Mouse (Mus musculus): ENCODE data around the gene Slc7a15.
"Not testable (repeated sequence)": the region's sequence is repeated elsewhere in the genome, so short reads cannot be mapped to it uniquely, and the experiment has no call there.

Slc7a15 gene

DNA sequence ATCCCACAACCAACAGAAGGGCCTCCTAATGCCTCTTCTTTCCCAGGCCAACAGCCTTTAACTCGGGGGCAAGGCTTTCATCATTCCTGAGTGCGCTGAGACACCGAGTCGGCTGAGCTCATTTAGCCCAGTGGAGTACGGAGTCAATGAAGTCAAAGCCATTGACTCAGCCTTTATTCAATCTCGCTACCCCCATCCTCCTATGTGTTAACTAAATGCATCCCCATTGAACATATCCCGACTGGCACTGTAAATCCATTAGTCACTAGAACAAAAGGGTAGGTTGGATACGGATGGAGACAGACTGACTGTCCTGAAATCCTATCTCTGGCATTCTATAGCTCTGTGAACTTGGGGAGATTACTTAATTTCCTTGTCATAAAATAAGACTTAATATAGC is 36.7 kb downstream of the Slc7a15 start:
- DNase-seq (ENCODE audit: low read depth, low spot score) = not testable (repeated sequence)

DNA sequence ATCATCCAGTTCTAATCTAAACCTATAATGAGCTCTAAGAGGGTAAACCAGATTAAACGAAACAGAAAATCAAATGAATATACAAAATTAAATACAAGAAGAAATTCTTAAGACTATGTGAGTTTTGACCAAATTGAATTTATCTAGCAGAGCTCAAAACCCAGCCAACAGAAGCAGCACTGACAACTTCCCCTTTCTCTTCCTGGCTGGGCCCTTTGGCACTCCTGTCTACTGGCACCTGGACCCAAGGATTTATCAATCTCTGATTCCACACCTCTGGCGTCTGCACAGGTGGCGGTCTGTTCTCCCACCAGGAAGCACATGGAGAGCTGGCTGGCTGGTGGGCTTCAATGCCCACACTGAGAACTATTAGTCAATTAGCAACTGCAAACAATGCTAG is 39.0 kb downstream of the Slc7a15 start:
- DNase-seq (ENCODE audit: low read depth, low spot score) = not testable (repeated sequence)

DNA sequence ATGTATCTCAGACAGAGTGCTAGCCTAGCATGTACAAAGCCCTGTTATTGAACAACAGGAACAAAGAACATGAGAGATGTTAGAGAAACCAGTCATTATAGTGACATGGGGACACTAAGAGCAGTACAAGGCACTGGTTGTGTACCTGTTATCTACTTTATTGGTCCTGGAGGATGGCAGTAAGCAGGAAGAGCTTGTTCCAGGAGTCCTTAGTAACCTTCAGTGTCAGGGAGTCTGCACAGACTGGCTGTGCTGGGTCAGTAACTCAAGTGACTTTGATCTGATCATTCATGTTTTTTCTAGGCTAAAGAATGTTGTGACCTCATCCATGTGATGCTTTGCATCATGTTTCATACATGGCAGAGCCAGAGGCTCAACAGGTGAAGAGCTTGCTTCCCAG is 42.7 kb downstream of the Slc7a15 start:
- DNase-seq (ENCODE audit: low read depth, low spot score) = no peak

DNA sequence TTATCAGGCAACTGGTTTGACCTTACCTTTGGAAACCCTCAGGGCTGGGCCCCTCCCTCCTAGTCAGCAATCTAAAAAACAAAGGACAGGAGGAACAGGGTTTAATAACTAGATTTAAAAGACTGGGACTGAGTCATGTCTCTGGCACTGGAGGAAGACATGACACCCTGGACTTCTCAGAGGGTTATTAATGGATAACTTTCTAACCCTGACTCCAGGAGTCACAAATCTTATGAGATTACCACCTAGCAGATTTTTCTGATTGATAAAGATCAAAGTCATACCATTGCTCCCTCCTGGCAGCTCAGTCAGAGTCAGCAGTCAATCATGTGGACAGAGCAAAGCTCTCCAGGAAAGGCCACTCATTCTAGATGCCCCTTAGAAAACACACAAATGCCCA is 43.4 kb downstream of the Slc7a15 start:
- DNase-seq (ENCODE audit: low read depth, low spot score) = no peak

DNA sequence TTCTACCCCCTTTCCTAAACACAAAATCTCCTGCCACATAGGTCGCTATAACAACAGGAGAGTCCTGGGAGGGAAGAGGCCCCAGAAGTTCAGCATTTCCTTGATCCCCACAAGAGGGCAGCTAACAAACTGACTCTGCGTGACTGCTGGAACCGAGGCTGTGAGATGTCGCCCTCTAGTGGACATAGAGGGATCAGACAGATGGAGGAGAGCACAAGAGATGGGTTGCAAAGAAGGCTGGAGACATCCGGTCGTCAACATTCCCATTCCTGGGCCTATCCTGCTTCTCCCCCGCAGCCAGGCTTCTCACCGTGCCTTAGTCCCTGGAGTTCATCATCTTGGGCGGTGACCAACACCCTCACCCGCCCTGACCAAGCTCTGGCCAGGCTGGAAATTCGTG is 51.5 kb downstream of the Slc7a15 start:
- DNase-seq (ENCODE audit: low read depth, low spot score) = peak; percentile 71

DNA sequence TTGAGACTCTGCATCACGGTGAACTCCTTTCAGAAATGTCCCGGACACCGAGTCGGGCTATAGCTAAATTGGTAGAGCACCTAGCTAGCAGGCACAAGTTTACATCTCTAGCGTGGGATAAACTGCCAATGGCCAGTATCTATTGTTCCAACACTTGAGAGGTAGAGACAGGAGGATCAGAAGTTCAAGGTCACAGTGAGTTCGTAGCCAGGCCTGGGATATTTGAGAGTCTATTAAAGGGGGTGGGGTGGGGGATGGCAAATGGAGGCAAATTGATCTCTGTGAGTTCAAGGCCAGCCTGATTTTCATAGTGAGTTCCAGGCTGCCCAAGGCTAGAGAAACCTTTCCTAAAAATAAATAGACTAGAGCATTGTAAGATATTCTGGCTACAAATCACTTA is 52.1 kb downstream of the Slc7a15 start:
- DNase-seq (ENCODE audit: low read depth, low spot score) = no peak

DNA sequence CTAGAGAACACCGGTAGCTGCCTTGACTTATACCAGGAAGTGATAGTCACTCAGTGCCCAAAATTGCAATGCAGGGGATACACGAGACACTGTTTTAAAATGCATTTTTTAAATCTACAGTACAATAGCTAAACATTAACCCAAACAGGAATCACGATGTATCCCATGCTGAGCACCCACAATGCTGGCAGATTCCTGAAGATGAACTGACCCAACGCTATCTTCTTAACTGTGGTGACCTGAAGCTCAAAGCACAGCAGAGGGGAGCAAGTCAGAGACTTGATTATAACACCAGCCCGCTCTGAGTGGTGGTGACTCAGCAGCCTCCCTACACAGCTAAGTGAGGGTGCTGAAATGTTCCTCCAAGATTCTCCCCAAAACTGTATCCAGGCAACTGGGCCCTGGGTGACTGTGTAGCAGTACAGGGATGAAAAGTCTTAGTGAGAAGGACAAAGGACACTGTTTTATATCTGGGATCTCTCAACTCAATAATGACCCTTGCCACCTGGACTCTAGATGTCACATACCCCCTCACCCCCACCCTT is 53.7 kb downstream of the Slc7a15 start:
- no peak for DNase-seq (ENCODE audit: low read depth, low spot score)

DNA sequence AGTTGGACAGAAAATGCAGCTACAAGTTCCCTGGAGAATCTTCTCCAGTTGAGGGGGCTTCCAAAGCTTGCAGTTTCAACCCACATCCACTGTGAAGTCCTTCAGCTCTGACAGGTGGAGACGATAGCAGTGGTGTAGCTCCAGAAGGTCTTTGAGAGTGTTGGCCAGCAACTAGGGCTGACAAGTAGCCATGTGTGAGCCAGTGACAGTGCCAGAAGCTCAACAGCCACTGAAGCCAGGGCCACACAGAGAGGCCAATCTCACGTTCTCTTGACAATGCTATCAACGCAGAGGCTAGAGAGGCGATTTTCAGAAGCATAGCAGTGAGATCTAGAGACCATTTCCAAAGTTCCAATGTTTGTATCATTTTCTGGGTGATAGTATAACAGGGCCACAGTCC is 56.5 kb downstream of the Slc7a15 start:
- DNase-seq (ENCODE audit: low read depth, low spot score) = no peak

DNA sequence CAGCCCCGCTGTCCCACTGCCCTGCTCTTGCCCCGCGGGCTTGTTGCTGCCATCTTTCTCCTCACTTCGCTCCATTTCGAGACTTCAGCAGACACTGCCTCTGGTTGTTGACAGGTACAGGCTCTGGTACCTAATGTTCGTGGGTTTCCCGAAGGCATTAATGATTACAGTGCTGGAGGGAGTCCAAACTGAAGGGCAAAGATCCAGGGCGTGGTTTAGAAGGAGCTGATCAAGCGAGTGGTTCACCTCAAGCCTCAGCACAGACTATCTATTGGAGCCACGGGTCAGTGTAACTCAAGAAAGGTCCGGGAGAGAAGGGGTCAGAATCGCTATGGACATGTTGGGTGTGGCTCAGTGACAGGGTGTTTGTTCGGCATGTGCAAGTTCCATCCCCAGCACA is 59.4 kb downstream of the Slc7a15 start:
- DNase-seq (ENCODE audit: low read depth, low spot score) = no peak

DNA sequence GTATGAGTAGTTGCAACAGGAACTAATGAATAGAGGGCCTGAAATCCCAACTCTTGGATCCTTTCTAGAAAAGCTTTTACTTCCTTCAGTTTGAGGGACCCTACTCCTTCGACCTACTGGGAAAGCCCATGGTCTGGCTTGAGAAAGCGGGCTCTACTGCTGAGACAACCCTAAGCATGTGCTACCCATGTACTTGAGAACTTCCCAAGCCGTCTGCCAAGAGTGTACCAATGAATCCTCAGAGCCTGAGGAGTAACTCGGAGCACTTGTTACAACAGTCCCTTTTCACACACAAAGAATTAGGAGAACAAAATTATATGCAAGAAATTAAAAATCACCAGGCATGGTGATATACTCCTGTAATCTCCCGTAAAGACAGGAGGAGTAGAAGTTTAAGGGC is 61.6 kb downstream of the Slc7a15 start:
- no peak for DNase-seq (ENCODE audit: low read depth, low spot score)

DNA sequence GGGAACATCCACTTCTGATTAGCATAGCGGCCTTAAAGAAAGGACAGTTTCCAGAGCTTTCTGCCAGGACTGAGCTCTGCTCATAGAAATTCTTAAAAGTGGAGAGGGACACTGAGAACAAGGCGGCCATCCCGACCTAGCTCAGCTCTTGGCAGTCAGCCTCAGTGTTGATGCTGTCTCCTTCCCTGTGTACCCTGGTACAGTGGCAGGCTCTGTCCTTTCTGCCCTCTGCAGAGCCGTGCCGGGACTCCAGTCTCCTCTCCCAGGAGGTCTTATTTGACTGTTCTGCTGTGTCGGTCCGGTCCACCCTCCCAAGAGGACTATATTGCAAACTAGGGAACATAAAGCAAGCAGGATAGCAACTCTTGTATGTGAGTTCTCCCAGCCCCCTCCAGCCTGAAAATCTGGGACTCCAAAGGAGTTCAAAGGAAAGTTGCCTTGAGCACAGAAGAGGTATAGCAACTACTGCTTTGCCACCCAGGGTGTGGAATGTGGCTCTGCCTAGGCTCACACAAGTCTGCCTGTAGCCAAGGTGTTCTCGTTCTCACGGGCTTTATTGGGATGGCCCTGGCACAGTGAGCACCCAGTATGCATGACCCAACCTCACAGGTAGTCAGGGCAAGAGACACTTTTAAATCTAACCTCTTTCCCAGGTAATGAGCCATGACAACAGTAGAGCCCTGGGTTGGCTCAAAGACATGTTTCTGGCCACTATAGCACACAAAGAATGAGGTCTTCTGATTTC is 62.5 kb downstream of the Slc7a15 start:
- no peak for DNase-seq (ENCODE audit: low read depth, low spot score)

DNA sequence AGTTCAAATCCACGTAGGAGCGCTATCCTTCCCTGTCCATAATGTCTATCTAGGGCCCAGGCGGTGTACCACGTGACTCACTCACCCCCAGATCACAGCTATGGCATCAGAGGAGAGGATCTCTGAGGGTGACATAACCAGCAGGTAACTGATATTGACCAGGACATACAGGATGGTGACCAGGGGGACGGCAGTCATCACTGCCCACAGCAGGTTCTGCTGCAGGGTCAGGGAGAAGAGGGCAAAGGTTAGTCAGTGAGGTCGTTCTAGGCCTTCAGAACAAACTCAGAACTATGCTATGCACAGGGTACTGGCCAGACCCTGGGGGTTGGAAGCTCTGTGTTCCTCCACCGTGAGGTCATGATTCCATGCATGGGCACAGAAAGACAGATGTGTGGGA is 63.3 kb downstream of the Slc7a15 start:
- DNase-seq (ENCODE audit: low read depth, low spot score) = no peak

DNA sequence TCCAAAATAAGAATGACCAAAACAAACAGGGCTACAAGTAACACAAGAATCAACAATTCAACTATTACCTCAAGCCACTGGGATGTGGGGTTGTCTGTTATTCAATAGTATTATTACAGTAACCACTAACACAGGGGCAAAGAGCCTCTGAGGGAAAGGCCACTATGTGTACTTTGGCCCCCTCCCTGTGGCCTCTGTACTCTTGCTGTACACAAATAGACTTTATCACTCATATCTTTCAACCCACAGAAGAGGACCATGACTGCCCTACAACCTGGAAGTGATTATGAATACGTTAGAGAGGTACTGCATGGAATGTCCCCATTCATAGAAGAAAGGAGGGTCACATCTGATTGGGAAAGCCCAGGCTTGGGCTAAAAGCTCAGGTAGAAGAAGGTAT is 64.0 kb downstream of the Slc7a15 start:
- no peak for DNase-seq (ENCODE audit: low read depth, low spot score)

DNA sequence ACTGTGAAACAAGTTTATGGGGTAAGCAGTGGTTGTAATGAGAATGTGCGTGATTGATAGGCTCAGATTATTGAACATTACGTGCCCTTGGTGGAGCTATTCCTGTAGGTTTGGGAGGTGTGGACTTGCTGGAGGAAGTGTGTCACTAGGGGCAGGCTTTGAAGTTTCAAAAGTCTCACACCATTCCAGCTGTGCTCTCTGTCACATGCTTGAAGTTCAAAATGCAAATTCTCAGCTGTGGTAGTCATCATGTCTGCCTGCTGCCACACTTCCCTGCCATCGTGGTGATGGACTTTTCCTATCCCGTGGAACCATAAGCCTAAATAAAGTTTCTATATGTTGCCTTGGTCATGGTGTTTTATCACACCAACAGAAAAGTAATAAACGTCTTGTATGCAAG is 71.1 kb downstream of the Slc7a15 start:
- DNase-seq (ENCODE audit: low read depth, low spot score) = no peak

DNA sequence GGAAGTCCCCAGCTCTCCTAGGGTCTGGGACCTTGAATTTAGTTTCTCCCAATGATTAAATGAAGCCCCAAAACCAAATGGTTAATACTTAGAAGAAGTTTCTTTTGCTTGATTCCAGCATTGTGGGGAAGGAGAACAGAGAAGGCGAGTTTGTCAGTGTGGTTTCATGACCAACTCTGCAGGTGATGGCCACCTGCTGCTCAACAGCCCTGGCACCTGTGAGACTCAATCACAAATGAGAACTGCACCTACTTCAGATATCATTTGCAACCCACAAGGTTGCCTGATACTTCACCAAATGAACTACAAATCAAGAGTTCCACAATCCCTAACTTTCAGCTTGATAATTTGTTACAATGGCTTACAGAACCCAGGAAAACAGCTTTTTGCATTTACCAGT is 71.7 kb downstream of the Slc7a15 start:
- DNase-seq (ENCODE audit: low read depth, low spot score) = no peak

DNA sequence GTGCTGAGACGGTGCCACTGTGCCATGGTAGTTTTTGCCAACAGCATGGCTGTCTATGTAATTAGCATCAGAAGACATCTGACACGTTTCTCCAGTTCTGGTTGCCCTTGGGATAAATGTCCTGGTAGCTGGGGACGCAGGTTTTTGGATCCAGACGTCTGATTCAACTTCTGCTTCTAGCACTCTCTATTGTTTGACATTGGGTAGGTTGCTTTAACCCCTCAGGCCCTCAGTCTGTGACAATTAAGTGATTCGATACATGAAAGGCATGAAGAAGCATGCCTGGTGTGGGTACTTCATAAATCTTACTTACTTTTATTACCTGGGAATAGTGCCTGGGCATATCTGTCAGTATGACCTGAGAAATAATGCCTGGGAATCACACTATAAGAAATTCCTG is 74.8 kb downstream of the Slc7a15 start:
- DNase-seq (ENCODE audit: low read depth, low spot score) = no peak

DNA sequence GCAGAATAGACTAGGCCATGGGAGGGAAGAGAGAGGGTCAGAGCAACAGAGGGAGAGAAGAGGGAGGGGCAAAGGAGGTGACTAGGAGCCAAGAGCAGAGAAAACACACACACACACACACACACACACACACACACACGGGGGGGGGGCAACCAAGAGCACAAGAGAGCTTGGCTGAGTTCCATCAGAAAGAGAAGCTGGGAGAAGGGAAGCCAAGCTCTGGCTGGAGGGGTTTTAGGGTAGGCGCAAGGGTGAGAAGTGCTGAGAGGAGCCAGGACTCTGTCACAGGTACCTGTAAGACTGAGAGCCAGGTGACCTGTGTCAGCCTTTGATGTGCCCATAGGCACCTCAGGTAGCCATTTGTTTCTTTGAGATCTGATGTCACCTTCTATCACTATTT is 76.2 kb downstream of the Slc7a15 start:
- DNase-seq (ENCODE audit: low read depth, low spot score) = no peak

DNA sequence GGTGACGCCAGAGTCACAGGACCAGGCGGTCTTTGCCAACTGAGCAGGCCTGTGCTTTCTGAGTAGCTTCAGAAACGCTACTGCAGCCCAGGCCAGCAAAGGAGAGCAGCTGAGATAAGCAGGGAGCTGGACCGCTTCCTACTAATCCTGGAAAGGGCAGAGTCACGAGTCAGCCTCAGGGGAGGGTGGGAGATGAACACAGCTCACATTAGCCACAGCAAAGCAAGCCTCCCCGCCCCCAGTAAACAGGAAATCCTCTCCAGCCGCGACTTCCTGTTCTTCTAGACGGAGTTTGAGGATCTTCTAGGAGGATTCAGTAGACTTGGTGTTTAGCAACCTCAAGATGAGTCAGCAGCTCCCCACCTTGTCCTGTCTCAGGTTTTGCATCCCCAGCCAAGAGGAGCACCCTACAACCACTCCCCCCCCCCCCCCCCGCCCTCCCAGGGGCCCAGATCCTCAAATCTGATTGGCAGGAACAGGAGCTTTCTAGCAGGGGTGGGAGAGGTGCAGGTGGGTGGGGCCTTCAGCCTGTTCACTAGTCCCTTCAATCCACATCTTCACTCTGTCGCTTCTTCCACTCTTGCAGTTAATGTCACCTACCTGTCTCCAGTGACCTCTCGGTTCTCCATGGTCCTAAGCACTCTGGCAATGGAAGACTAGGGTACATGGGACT is 77.4 kb downstream of the Slc7a15 start:
- no peak for DNase-seq (ENCODE audit: low read depth, low spot score)

DNA sequence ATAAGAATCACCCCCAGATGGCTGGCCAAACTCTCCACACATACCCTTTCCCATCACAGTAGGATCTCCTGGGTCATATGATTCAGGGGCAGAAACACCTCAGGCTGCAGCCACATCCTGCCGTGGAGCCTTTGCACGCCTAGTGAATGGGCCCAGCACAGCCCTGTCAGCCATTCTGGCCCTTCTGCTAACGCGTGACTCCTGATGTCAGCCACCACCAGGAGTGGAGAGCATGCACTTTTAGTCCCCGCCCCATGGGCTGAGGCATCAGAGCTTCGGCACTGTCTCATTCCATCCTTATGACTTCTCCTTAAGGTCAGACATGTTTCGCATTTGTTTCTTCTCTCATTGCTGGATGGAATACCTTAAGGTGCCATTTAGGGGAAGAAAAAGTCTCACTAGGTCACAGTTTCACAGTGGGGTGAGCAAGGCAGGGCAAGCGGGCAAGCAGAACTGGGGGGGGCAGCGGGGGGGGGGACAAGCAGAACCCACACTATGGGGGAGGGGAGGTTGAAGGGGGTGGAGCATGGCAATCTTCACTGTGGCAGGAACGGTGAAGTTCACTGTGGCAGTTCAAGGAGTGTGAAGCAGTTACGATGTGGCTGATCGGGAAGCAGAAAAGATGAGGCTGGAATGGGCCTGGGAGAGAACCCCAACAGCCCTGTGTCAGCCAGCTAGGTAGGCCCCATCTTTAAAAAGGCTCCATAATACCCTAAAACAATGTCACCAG is 79.3 kb downstream of the Slc7a15 start:
- no peak for DNase-seq (ENCODE audit: low read depth, low spot score)

DNA sequence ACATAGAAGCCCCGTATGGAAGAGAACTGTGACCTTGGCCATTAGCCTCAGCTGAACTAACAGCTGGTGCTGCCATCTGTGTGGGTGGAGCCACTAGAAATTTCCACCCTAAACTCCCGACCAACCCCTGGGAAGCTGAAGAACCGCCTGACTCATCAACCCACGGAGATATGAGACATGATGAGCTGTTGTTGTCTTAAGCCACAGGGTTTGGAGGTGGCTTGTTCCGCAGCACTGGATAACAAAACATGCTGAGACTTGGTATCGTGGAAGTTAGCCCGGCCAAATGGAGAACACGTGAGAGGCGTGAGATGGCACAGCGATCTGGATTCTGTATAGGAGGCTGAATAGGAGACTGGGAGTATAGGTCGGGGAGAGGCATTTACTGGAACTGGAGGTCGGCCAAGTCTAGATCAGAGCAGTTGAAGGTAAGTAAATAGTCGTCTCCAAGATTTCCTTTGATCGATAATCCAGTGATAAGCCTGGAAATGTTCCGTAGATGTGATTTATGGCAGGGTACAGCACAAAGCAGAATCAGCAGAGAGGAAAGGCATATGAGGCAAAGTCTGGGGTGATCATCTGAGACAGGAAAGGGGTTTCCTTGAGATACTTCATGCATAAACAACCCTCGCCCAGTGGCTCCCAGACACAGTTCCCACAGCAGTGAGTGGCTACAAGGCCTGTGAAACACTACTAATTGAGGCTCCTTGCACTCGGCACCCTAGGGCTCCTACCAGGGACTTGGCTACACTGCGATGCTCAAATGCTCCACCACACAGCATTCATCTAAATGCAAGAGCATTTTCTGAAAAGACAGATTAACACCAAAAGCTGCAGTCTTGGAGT is 87.6 kb downstream of the Slc7a15 start:
- DNase-seq (ENCODE audit: low read depth, low spot score) = no peak

DNA sequence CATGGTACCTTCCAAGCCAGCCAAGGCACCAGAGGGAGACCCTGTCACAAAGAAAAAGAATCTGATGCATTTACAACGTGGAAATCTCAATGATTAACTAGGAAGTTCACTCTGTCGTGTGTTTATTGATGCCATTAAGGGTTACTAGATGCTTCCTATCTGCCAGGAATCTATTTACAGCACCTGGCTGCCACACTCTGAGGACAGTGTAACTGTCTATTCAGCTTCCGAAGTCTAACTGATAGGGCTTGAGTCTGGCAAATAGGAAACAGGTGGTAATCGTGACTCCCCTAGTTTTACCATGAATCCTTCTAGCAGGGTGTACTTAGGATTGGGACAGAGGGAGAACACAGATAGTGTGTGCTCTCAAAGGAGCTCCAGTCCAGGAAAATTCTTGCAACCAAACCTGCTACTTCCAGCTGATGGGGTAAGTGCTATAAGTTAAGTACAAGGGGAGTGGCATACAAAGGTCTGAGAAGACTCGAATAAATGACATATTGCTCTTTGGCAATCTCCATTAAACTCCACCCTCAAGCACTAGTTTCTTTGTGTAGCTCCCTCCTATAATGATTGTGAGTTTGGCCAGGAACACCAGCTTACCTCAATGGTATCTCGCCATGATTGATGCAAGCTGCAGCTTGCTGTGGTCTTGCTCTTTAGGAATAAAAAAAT is 88.4 kb downstream of the Slc7a15 start:
- DNase-seq (ENCODE audit: low read depth, low spot score) = no peak

Measured in retina, adult 2 months (tissue).